Mouse (Mus musculus) testis, adult 2 months (tissue): ENCODE measurements around the gene Uggt2. TPM values are rescaled to one million over a fixed set of nuclear protein-coding genes. Genes with fewer than 3 reads are reported as not detected.

Source experiments
- H3K27ac ChIP-seq: fragments of 200-500 bp; 2 replicates; pipeline ENCODE4 v1.5.1; 2012; ENCODE audit warnings: low read depth, low read length; ENCODE audit not compliant: control insufficient read depth, insufficient read depth
- H3K27me3 ChIP-seq: fragments of 200-500 bp; 2 replicates; pipeline ENCODE4 v1.6.1; 2012; ENCODE audit warnings: mild to moderate bottlenecking, low read length, moderate library complexity; ENCODE audit not compliant: control insufficient read depth, insufficient read depth
- H3K36me3 ChIP-seq: fragments of 200-500 bp; 2 replicates; pipeline ENCODE4 v1.6.1; 2012; ENCODE audit warnings: mild to moderate bottlenecking, low read length; ENCODE audit not compliant: control insufficient read depth, insufficient read depth
- H3K4me1 ChIP-seq: fragments of 200-500 bp; 2 replicates; pipeline ENCODE4 v1.6.1; 2012; ENCODE audit warnings: low read length; ENCODE audit not compliant: control insufficient read depth, insufficient read depth
- H3K4me3 ChIP-seq: fragments of 200-500 bp; 2 replicates; pipeline ENCODE4 v1.5.1; 2012; ENCODE audit warnings: low read depth, mild to moderate bottlenecking, low read length, moderate library complexity, mixed read lengths; ENCODE audit not compliant: control insufficient read depth
- CTCF ChIP-seq: fragments of 200-500 bp; IDR thresholded peaks from 2 replicates; pipeline ENCODE4 v1.5.1; 2012; ENCODE audit warnings: low read depth, mild to moderate bottlenecking, inconsistent platforms, low read length, moderate library complexity; ENCODE audit not compliant: control insufficient read depth, insufficient read depth, insufficient replicate concordance
- POLR2A ChIP-seq: fragments of 200-500 bp; IDR thresholded peaks from 2 replicates; pipeline ENCODE4 v1.6.1; 2012; ENCODE audit warnings: low read depth, mild to moderate bottlenecking, inconsistent platforms, low read length, moderate library complexity; ENCODE audit not compliant: control insufficient read depth
- polyA plus RNA-seq: library from polyadenylated mRNA; depleted of rRNA; stranded (reverse); fragments of >200 nt; gene quantifications from 2 replicates; pipeline ENCODE4 v1.2.3, GENCODE M21; 2012; rRNA removed

The Uggt2 gene
- polyA plus RNA-seq = 13.7 and 18.9 TPM in 2 replicates

DNA sequence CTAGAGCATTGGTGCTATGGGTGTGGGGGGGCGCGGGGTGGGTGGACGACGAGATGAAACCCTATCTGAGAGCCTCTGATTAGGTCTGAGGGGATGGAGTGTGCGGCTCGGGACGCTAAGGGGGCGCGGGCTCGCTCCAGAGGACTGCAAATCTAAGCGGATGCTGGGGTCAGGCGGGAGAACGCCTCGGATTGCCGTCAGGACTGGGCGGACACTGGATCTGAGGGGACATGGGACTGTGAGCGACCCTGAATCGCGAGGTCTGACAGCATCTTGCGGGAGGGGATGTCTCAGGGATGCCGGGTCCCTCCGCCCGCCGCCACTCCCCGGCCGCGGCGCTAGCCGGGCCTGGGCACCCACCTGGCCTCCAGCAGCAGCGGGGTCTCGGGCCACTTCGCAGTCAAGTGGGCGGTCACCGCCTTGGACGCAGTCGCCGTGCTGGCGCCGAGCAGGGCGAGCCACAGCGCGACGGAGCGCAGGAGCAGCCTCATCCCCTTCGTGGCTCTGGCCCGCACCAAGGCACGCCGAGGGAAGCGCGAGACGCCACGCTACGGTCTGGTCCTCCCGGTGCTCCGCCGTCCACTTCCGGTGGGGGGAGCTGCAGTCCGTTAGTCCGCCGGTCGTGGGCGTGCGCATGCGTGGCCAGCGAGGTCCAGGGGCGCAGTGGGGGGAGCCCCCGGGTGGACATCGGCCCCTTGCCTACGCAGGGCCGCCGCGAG, at the start of gene Uggt2:
TSS of gene Uggt2 (minus strand) at position 580 of the 719 bp plus-strand sequence.
- H3K27ac ChIP-seq = peak within 1 kb of the TSS; percentile 94

DNA sequence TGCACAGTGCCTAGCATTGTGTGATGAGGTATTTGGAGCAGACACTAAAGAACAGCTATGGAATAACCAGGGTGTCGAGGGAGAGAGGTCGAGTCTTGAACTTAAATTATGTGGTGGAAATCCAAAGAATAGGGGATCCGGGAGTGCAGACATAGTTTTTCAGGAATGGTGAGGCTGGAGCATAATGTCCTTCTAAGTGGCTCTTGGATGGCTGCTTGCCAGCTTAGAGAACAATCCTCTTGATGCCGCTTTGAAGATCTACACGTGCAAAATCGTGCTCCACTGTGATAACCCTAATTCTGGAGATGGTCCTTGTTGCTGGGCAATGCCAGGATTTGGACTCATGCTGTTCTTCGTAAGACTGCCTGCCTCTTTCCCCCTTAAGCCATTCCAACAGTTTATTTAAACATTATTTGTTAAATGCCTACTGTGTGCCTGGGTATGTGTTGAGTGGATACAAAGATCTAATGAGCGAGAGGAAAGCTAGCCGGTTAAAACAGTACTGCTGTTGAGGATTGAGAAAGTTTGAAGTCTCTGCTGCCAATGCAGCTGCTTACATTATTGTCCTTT, 40.2 kb upstream of the Uggt2 start:
- H3K27me3 ChIP-seq = no peaks in the 10 kb centered on the region; the same call in 1 of the 2 replicates

More for the DNA sequence above, at the start of gene Uggt2:
- no peaks in the 10 kb centered on the region for H3K36me3 ChIP-seq
- H3K4me3 ChIP-seq = peak within 1 kb of the TSS; percentile 97
- H3K27me3 ChIP-seq = no peaks in the 10 kb centered on the region
- H3K4me1 ChIP-seq = peaks cover 4% of the 10 kb centered on the region
- peak; percentile 76 for TF ChIP-seq POLR2A
- TF ChIP-seq CTCF = peak; percentile 51; the same call in 1 of the 2 replicates

GRCm38 (mm10) chr14:119138786-119139100, 39.5 kb upstream of the Uggt2 start:
- H3K27me3 ChIP-seq = no peaks in the 10 kb centered on the region; the same call in 1 of the 2 replicates
- H3K4me3 ChIP-seq = no peak overlapping the region; the same call in 1 of the 2 replicates

More for the DNA sequence above, 40.2 kb upstream of the Uggt2 start:
- no peaks in the 10 kb centered on the region for H3K36me3 ChIP-seq
- peaks cover 11% of the 10 kb centered on the region for H3K4me1 ChIP-seq
- H3K27ac ChIP-seq = no peak overlapping the region
- H3K4me3 ChIP-seq = no peak overlapping the region
- TF ChIP-seq POLR2A (no peak), CTCF (no peak)

GRCm38 (mm10) chr14:119137906-119138785, 38.9 kb upstream of the Uggt2 start, which contains the start of gene Hs6st3:
Gene Hs6st3, plus strand, starts transcription at chr14:119138341.
- Histone ChIP-seq H3K27me3 (no peaks in the 10 kb centered on the region; the same call in 1 of the 2 replicates), H3K4me1 (peaks cover 11% of the 10 kb centered on the region), H3K4me3 (peak within 1 kb of the TSS; percentile 33), H3K27ac (no peak within 1 kb of the TSS), H3K36me3 (no peaks in the 10 kb centered on the region)
- TF ChIP-seq POLR2A (no peak), CTCF (no peak)

More at GRCm38 (mm10) chr14:119138786-119139100, 39.5 kb upstream of the Uggt2 start:
- H3K4me1 ChIP-seq = peaks cover 11% of the 10 kb centered on the region
- no peaks in the 10 kb centered on the region for H3K36me3 ChIP-seq
- TF ChIP-seq CTCF (no peak), POLR2A (no peak)
- no peak overlapping the region for H3K27ac ChIP-seq

DNA sequence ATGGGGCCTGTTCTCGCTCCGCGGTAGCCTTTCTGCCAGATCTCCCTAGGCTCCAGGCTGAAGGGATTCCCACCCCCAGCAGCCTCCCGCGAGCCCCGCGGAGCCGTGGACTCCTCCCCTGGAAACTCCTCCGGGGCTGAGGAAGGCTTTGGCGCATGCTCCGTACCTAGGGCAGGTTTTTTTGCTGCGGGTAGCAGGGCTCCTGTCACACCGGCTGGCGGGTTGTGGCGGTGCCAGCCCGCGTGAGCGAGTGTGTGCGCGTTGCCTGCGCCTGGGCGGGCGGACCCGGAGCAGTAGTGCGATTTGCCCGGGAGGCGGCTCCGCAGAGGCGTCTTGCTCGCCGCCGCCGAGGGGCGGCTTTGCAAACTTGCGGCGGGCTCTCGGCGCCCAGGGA, 38.3 kb upstream of the Uggt2 start:
- H3K36me3 ChIP-seq = no peaks in the 10 kb centered on the region
- no peak overlapping the region for H3K27ac ChIP-seq
- peak overlapping the region; percentile 33 for H3K4me3 ChIP-seq
- H3K27me3 ChIP-seq = no peaks in the 10 kb centered on the region; the same call in 1 of the 2 replicates
- TF ChIP-seq POLR2A (no peak), CTCF (no peak)
- peaks cover 11% of the 10 kb centered on the region for H3K4me1 ChIP-seq

DNA sequence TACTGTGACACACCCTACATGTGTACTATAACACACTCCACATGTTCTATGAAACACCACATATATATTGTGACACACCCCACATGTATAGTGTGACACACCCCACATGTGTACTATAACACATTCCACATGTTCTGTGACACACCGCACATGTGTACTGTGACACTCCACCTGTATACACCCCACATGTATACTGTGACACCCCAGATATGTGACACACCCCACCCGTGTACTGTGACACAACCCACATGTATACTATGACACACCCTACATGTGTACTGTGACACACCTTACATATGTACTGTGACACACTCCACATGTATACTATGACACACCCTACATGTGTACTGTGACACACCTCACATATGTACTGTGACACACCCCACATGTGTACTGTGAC, 28.1 kb upstream of the Uggt2 start:
- H3K27me3 ChIP-seq = no peaks in the 10 kb centered on the region
- no peak overlapping the region for H3K27ac ChIP-seq
- no peak overlapping the region for H3K4me3 ChIP-seq
- H3K4me1 ChIP-seq = peaks cover 2% of the 10 kb centered on the region; the same call in 1 of the 2 replicates
- H3K36me3 ChIP-seq = no peaks in the 10 kb centered on the region
- TF ChIP-seq CTCF = no peak
- no peak for TF ChIP-seq POLR2A
